Mouse (Mus musculus): ENCODE data around the gene Setd7.

Setd7 gene

DNA sequence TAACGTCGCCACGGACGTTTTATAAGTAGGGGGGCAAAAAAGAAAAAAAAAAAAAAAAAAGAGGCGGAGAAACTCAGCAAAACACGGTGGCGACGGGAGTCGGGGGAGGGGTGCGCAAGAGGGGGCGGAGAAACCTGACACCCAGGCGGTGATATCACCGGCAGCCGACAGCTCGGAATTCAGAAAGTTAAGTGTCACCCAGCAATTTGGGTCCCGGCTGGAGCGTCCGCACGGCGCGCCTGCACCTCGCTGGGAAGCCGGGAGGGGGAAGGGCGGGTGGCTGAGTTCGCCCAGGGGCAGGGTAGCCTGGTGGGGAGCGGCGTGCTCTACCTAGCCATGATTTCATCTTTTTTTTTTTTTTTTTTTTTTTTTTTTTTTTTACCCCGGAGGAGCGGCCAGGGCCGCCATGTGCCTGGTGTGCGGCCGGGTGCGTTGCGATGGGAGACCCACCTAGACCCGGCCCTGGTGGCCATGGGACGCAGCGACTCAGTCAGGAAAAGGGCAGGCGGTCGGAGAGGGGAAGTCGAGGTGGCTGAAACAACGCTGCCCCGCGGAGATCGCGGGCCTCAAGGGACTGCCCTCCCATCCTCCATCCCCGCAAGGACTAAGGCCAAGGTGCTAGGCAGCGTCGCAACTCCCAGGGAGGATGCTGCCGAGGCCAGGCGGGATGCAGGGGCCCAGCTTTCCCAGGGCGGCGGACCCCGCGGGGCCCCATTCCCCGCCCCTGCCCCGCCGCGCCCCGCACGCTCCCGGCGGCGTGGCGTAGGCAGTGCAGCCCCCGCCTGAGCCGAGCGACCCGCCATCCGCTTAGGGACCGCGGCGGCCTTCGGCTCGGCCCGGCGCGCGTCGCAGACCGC, 857 bp downstream of the Setd7 start:
- DNase-seq (ENCODE audit: low read depth, low spot score) = peak; percentile 90

DNA sequence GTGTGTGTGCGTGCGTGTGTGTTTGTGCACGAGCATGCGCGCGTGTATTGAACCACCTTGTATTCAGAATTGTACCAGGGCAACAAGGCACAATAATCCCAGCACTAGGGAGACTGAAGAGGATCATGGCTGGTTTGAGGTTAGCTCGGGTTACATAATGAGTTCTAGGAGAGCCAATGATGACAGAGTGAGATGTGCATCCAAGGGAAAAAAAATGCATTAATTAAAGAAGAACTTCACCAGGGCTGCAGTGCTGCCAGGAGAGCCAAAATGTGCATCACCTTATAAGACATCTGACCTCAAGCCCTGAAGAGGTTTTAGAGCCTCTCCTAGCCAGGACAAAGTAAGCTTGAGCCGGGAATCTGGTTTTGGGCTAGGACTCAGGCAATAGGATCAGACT, 5.1 kb downstream of the Setd7 start:
- DNase-seq (ENCODE audit: low read depth, low spot score) = no peak

DNA sequence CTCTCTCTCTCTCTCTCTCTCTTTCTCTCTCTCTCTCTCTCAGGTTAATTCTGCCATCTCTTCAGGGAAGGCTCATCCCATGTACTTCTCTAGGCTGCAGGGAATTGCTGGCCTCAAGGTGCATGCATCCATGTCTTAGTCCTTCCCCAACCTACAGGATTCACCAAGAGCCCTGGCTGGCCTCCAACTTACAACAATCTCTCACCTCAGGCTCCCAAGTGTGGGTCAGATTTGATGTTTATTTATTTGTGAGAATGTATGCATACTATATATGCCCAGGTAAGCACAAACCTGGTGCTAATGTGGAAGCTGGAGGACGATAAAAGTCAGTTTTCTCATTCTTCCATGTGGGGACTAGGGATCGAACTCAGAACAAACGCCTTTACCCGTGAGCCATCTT, 5.8 kb downstream of the Setd7 start:
- DNase-seq (ENCODE audit: low read depth, low spot score) = no peak

DNA sequence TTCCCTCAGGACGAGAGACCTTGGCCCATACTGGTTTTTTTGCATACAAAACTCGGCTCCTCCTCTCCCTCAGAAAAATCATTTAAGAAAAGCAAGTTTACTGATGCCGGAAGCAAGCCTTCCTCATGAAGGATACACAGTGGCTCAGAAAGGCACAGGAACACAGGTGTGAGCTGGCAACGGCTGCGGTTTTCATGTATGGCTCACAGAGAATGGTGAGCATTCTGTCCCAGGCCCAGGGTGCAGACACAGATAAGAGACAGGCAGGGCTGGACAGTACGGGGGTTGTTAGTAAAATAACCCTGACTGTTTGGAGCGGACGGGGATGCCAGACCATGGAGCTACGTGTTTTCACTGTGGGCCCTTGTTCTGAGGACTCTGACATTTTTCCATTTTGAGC, 6.6 kb downstream of the Setd7 start:
- peak; percentile 67 for DNase-seq (ENCODE audit: low read depth, low spot score)

DNA sequence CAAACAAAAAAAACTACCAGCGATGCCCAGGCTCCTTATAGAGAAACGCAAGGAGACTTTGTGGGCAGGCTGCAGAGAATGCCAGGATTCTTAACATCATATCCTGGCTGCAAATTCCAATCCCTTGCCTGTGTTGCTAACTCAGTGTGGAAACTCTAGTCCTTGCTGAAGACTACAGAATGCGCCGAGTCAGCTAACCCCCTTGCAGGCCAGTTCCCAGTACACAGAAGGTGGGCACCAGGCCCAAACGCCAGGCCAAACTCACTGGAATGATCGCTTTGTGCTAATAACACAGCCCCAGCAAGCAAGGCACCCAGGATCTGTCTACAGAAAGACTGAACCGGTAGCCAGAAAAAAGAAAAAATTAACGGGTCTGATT, 7.2 kb downstream of the Setd7 start:
- DNase-seq (ENCODE audit: low read depth, low spot score) = no peak

DNA sequence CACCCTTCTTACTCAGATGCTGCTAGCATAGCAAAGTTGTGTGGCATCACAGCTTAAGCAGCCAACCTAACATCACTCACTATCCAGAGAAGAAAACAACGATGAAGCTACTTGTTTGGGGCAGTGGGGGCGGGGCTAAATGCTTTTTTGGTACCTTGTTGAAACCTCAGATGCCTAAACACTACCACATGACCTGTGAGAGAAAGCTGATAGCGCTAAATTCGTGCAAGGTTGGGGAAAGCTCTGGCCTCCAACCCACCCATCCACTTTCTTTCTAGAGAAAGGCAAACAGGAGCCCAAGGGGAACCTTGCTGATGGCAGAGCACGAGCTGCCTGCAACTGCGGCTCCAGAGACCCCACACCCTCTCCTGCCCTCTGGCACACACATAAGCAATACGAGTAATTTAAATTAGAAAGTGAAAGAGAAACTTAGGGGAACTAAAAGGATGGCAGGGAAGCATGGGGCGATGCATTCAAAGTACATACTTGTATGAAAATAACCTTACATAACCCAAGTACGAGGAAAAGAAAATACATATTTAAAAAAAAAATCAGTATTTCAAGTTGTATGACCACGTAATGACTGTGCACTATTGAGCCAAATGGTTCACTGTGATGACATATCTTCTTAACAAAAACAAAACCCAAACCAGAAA, 7.7 kb downstream of the Setd7 start:
- peak; percentile 81 for DNase-seq (ENCODE audit: low read depth, low spot score)

DNA sequence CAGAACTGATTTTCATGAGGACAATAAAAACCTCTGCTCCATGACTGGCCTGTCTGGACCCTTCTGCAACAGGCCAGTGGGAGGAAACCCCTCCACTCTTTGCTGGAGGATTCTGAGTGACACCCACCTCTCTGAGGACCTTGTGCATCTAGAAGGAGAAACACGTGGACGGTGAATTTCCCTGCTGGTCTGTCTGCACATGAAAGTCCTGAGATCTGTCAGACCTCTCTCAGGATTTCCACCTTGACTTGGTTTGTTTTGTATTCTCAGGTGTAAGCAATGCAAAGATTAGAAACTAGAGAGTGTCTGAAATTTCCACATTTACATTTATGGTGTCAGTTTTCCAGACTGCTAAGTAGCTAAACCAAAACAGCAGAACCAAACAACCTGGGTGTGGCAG, 8.5 kb downstream of the Setd7 start:
- no peak for DNase-seq (ENCODE audit: low read depth, low spot score)

DNA sequence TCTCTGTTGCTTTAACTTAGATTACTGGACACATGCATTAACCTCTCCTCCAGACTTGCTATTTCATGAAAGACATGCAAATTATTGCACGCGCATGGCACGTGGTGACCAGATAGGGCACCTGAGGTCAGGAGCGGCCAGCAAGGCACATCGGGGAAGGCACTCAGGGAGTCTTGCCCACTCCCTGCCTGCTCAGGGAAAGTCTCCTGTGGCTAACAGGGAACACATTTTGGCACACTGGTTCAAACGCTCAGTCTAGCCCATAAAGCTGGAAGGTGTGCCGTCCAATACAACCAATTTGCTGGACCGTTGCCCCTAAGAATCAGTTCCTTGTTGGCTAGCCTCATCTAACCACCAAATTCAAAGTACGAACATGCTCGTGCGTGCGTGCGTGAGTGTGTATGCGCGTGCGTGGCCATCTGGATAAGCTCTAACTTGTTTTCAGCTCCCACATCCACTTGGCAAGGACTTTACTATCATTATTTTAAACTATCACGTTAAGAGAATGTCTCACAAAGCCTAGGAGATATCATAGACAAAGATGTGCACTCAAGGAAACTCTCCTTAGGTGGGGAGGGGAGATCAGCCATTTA, 11.6 kb downstream of the Setd7 start:
- no peak for DNase-seq (ENCODE audit: low read depth, low spot score)

DNA sequence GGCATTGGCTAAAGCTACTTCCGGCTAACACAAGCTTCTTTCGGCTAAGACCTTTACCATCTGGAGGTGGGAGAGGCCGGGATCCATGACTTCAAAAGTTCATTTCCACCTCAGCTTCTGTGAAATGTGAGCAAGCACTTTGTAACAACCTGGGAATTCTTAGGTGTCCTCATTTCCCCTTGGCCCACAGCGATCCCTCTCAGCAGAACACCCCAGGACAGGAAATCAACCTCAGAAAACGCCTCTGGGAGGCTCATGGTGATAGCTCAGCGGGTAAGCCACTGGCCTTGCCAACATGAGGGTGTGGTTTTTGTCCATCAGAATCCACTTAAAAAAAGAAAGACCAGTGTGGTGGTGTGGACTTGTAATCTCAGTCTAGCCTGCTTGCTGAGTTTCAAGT, 13.1 kb downstream of the Setd7 start:
- no peak for DNase-seq (ENCODE audit: low read depth, low spot score)

DNA sequence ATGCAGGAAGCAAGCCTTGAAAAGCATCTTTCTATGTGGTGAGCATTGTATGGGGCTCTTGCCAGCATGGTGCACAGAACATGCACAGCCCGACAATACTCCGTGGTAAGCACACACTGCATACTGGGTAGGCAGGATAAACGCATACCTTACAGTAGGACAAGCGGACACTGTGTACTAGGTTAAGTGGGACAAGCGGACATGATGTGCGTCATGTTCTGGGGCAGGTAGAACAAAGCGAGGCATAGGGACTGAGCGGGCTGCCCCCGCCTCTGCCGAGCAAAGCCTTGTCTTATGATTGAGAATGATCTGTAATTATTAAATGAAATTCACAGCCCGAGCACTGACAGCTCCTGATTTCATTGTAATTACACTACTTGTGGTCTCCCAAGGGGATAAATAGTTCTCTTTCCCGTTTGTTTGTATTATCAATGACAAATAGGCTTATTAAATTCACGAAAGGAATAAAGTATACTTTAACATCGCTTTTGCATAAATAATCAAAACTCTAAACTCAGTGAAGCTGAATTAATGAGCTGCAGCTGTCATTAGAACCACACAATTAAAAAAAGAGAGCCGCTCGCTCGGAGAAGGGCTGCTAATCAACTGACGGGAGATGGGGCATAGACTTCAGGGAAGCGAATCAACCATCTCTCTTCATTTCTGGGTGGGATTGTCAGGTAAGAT, 16.1 kb downstream of the Setd7 start:
- no peak for DNase-seq (ENCODE audit: low read depth, low spot score)

DNA sequence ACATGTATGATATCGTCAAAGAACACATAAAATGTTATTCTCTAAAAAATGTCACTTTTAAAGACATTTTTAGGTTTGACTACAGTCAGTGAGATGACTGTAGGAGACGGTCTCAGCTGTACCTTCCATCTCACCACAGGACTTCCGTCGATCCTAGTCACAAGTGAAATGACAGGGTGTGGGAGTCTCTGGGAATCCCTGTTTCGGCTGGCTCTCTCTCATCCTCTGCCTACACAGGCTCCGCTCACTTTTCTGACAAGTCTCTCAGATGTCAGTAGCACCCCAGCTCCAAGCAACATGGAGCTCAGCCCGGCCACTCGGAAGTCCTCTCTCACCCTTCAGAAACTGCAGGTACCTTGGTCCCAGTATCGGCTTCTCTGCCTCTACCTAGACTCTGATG, 20.0 kb downstream of the Setd7 start:
- no peak for DNase-seq (ENCODE audit: low read depth, low spot score)

DNA sequence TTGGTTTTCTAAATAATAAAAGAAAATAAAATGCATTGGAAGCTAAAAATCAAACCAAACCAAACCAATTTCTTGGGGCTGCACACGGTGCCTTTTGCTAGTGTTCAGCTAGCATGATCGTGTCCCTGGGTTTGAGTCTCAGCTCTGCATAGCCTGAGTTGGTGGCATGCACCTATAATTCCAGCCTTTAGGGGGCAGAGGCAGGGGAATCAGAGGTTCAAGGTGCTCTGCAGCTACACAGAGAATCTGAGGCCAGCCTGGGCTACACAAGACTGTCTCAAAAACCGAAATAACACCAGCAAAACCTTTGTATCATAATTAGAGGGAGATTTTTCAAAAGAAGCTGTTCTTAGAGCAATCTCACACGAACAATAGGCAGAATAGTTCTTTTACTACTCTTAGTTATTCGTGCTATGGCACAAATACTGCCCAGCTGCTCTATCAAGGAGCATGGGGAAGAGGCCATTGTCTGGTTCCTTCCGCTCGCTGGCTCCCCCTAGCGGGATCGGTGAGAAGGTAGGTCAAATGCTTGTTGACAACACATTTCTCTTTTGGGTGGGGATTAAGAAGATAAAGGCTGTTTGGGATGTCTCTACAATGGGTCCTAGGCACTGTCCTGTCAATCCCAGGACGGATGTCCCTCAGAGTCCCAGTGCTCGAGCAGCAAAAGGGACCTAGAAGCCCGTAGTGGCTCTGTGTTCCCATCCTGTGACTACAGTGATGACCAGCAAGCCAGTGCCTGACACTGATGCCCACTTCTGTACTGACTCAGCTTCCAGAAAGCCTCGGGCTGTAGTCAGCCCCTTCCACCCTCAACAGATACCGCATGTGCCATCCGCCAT, 20.9 kb downstream of the Setd7 start:
- DNase-seq (ENCODE audit: low read depth, low spot score) = peak; percentile 72

DNA sequence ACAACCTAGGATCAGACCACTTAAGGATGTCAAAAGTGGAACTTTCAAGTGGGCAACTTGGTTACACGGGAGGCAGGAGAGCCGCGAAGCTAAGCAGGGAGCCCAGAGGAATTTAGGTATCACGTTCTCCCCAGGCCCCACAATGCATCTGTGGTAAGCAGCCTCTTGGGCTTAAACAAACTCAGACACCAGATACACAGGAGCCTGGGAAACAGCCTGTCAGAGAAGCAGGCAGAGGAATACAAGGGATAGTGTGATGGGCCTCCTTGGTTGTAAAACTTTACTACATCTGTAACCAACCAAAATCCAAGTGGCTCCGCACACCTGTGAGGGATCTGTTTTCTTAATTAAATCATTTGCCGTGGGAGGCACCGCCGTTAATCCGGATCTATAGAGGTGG, 26.7 kb downstream of the Setd7 start:
- no peak for DNase-seq (ENCODE audit: low read depth, low spot score)

DNA sequence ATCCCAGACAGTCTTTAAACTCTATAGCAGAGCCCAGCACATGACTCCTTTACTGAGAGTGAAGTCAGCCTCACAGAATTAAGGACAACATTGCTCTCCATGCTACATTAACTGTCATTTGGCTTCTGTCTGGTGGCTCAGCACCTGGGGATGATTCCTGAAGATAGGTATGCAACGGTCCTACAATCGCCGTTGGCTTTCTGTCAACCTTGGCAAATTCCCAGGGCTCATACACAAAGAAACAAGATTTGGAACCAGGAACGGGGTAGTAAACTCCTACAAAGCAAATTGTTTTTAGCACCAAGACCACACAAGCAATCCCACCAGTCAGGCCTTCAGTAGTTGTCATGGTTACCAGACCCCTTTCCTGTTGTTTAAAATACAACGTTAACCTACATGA, 27.1 kb downstream of the Setd7 start:
- no peak for DNase-seq (ENCODE audit: low read depth, low spot score)

DNA sequence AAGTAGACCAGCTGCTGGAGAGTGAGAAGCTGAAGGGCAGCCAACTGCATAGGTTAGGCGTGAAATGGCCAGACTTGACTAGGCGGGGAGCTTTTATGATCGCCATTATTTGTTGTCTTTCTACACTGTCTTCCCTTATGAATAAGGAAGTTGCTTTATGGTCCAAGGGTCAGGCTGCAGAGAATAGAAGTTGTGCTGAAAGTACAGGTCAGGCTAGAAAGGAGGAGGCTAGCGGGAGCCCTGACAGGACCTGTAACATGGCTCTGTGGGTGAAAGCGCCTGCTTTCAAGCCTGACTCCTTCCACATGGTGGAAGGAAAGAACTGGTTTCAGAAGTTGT, 28.4 kb downstream of the Setd7 start:
- no peak for DNase-seq (ENCODE audit: low read depth, low spot score)

DNA sequence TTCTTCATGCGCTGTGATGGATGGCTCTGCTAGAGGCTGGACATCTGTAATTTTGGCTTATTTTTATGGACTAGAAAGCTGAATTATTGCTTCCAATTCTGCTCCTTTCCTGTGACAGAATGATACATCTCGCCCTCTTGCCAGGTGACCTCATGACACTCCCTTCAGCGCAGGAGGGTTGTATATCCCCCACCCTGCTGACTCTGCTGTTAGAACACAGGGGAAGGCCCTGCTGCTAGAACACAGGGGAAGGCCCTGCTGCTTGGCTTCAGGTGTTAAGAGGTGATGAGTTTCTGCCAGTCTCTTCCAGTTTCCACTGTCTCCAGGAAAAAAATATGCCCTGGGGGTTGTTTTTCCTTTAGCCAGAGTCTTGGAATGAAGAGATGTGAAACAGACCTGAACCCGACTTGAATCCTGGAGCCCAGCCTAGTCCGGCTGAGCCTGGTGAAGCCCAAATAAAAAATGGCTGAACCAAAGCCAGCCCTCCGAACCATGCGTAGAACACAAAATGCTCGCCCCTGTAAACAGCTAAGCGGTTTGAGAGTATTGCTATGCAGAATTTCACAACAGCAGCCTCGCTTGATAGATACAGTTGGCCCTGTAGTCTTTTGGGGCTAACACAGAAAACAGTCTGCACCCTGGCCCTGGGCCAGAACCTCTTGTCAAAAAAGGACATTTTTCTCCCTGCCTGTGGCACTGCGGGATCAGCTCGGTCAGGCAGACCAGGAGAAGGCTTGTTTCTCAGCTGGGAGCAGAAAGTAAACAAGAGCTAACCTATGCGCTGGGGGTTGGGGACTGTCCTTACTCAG, 29.0 kb downstream of the Setd7 start:
- no peak for DNase-seq (ENCODE audit: low read depth, low spot score)

DNA sequence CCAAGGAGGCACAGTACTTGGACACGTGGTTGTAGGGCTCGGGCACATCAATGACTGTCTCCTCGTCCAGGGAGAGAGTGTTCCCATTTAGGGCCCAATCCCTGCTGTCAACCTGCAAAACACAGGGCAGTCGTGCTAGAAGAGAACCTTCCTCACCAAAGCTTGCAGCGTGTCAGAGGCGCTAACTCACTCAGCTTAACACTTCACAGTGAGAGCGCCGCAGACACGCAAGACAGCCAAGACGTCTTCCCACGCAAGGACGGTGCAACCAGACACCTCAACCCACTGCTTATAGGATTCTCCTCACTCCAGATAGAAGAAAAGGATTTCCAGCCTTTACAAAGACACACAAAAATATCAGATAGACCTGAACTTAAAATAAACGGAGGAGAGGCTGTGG, 33.8 kb downstream of the Setd7 start:
- DNase-seq (ENCODE audit: low read depth, low spot score) = no peak

DNA sequence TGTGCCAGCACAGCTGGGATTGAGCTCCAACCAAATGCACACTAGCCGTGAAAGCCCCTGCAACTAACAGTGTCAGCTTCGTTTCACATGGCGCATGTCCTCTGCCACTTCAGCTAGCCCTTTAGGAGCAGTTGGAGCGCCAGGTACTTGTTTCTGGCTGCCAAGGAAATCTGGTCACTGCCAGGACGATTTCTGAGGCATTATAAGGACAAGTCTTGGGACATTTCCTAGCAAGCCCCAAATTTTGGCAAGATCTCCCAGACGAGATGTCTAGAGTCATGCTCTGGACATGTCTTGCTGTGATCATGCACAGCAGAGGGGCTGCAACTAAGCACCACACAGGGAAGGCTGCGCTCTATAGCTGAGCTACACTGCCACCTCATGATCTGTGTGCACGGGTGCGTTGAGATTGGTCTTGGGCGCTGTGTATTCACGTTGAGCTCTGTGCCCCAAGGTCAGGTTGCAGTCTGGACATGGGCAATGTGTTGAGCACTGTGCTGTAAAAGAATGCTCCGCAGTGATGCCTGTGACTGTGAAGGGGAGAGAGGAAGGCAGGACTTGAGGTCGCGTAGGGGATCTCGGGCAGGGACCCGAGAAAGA, 35.4 kb downstream of the Setd7 start:
- DNase-seq (ENCODE audit: low read depth, low spot score) = no peak

DNA sequence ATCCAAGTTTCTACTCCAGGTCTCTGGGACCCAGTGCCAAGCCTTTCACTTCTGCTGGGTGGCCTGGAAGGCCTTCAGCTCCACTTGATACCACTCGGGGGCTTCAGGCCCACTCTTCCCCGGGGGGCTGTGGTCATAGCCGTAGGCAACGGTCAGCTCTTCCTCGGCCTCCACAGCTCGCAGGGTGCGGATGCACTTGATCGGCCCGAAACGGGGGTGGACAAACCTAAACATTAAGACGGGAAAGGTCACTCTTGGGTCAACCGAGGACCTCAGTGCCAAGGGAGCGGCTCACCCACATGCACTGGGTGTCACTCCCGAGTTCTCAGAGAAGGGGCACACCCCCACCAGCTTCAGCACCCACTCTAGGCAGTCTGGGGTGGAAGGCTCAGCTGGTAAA, 39.4 kb downstream of the Setd7 start:
- no peak for DNase-seq (ENCODE audit: low read depth, low spot score)

DNA sequence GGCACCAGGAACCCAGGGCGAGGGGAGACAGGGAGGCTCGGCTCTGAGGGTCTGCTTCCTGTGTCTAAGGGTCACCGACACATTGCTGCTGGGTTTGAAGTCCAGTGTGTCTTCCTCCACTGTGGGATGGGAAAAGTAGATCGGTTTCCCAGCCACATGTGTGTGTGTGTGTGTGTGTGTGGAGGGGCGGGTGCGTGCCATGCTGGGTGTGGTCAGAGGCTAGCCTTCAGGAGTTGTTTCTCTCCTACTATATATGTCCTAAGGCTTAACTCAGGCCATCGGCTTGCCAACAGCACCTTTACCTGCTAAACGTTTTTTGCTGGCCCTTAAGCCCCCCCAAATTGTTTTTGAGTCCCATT, 41.9 kb downstream of the Setd7 start:
- DNase-seq (ENCODE audit: low read depth, low spot score) = no peak
